Mouse (Mus musculus) cerebellum, adult 2 months (tissue): ENCODE data around the gene St6galnac3.

Experiments used
- CTCF ChIP-seq: fragments of 200-500 bp; IDR thresholded peaks from 2 replicates; pipeline ENCODE4 v1.5.1; 2011; ENCODE audit warnings: low read depth, mild to moderate bottlenecking, control low read depth, low read length, moderate library complexity, borderline replicate concordance; ENCODE audit not compliant: insufficient read depth
- POLR2A ChIP-seq: fragments of 200-500 bp; IDR thresholded peaks from 2 replicates; pipeline ENCODE4 v1.6.1; 2011; ENCODE audit warnings: low read length, control low read depth, borderline replicate concordance; ENCODE audit not compliant: insufficient read depth

- no peak for TF ChIP-seq POLR2A
- TF ChIP-seq CTCF = no peak
Measured at GRCm38 (mm10) chr3:153701172-153701571, 23.8 kb downstream of the St6galnac3 start.
